Mouse (Mus musculus): ENCODE results near the gene Cpm.
A peak's percentile ranks its signal among the peaks of the same experiment; 100 is the strongest.

Gene Cpm

GRCm38 (mm10) chr10:117619041-117619861 lies 10.0 kb upstream of the Cpm start:
- Histone ChIP-seq H3K36me3 (ENCODE audit: control insufficient read depth, insufficient read depth, low read length, poor library complexity, severe bottlenecking) (no peaks in the 10 kb centered on the region), H3K27me3 (ENCODE audit: control insufficient read depth, insufficient read depth, low read length, poor library complexity, severe bottlenecking) (no peaks in the 10 kb centered on the region)
- DNase-seq (ENCODE audit: low read depth, low spot score) = no peak

GRCm38 (mm10) chr10:117619862-117620179 lies 9.5 kb upstream of the Cpm start:
- H3K36me3 ChIP-seq (ENCODE audit: control insufficient read depth, insufficient read depth, low read length, poor library complexity, severe bottlenecking) = no peaks in the 10 kb centered on the region
- no peak for DNase-seq (ENCODE audit: low read depth, low spot score)
- H3K27me3 ChIP-seq (ENCODE audit: control insufficient read depth, insufficient read depth, low read length, poor library complexity, severe bottlenecking) = no peaks in the 10 kb centered on the region

GRCm38 (mm10) chr10:117620530-117620929 lies 8.8 kb upstream of the Cpm start:
- no peaks in the 10 kb centered on the region for H3K36me3 ChIP-seq (ENCODE audit: control insufficient read depth, insufficient read depth, low read length, poor library complexity, severe bottlenecking)
- DNase-seq (ENCODE audit: low read depth, low spot score) = no peak
- no peaks in the 10 kb centered on the region for H3K27me3 ChIP-seq (ENCODE audit: control insufficient read depth, insufficient read depth, low read length, poor library complexity, severe bottlenecking)

- DNase-seq (ENCODE audit: low read depth, low spot score) = no peak
- no peaks in the 10 kb centered on the region for H3K36me3 ChIP-seq (ENCODE audit: control insufficient read depth, insufficient read depth, low read length, poor library complexity, severe bottlenecking)
- no peaks in the 10 kb centered on the region for H3K27me3 ChIP-seq (ENCODE audit: control insufficient read depth, insufficient read depth, low read length, poor library complexity, severe bottlenecking)
Measured at GRCm38 (mm10) chr10:117620934-117621501, 8.3 kb upstream of the Cpm start.

- no peaks in the 10 kb centered on the region for H3K27me3 ChIP-seq (ENCODE audit: control insufficient read depth, insufficient read depth, low read length, poor library complexity, severe bottlenecking)
- H3K36me3 ChIP-seq (ENCODE audit: control insufficient read depth, insufficient read depth, low read length, poor library complexity, severe bottlenecking) = no peaks in the 10 kb centered on the region
- DNase-seq (ENCODE audit: low read depth, low spot score) = no peak
Measured at GRCm38 (mm10) chr10:117621616-117622533, 7.4 kb upstream of the Cpm start.

GRCm38 (mm10) chr10:117623358-117623757 lies 5.9 kb upstream of the Cpm start:
- H3K36me3 ChIP-seq (ENCODE audit: control insufficient read depth, insufficient read depth, low read length, poor library complexity, severe bottlenecking) = no peaks in the 10 kb centered on the region
- no peaks in the 10 kb centered on the region for H3K27me3 ChIP-seq (ENCODE audit: control insufficient read depth, insufficient read depth, low read length, poor library complexity, severe bottlenecking)
- DNase-seq (ENCODE audit: low read depth, low spot score) = no peak

GRCm38 (mm10) chr10:117624222-117624621 lies 5.1 kb upstream of the Cpm start:
- no peak for DNase-seq (ENCODE audit: low read depth, low spot score)
- H3K27me3 ChIP-seq (ENCODE audit: control insufficient read depth, insufficient read depth, low read length, poor library complexity, severe bottlenecking) = no peaks in the 10 kb centered on the region
- no peaks in the 10 kb centered on the region for H3K36me3 ChIP-seq (ENCODE audit: control insufficient read depth, insufficient read depth, low read length, poor library complexity, severe bottlenecking)

- H3K36me3 ChIP-seq (ENCODE audit: control insufficient read depth, insufficient read depth, low read length, poor library complexity, severe bottlenecking) = no peaks in the 10 kb centered on the region
- H3K27me3 ChIP-seq (ENCODE audit: control insufficient read depth, insufficient read depth, low read length, poor library complexity, severe bottlenecking) = no peaks in the 10 kb centered on the region
- no peak for DNase-seq (ENCODE audit: low read depth, low spot score)
Measured at GRCm38 (mm10) chr10:117624655-117625497, 4.4 kb upstream of the Cpm start.

GRCm38 (mm10) chr10:117625500-117626296 lies 3.6 kb upstream of the Cpm start:
- Histone ChIP-seq H3K36me3 (ENCODE audit: control insufficient read depth, insufficient read depth, low read length, poor library complexity, severe bottlenecking) (no peaks in the 10 kb centered on the region), H3K27me3 (ENCODE audit: control insufficient read depth, insufficient read depth, low read length, poor library complexity, severe bottlenecking) (no peaks in the 10 kb centered on the region)
- peak; percentile 86 for DNase-seq (ENCODE audit: low read depth, low spot score)

- Histone ChIP-seq H3K36me3 (ENCODE audit: control insufficient read depth, insufficient read depth, low read length, poor library complexity, severe bottlenecking) (no peaks in the 10 kb centered on the region), H3K27me3 (ENCODE audit: control insufficient read depth, insufficient read depth, low read length, poor library complexity, severe bottlenecking) (no peaks in the 10 kb centered on the region)
- no peak for DNase-seq (ENCODE audit: low read depth, low spot score)
Measured at GRCm38 (mm10) chr10:117626297-117626613, 3.0 kb upstream of the Cpm start.

GRCm38 (mm10) chr10:117626840-117627615 lies 2.3 kb upstream of the Cpm start:
- no peaks in the 10 kb centered on the region for H3K36me3 ChIP-seq (ENCODE audit: control insufficient read depth, insufficient read depth, low read length, poor library complexity, severe bottlenecking)

GRCm38 (mm10) chr10:117627616-117627930 lies 1.7 kb upstream of the Cpm start:
- H3K36me3 ChIP-seq (ENCODE audit: control insufficient read depth, insufficient read depth, low read length, poor library complexity, severe bottlenecking) = no peaks in the 10 kb centered on the region
- no peaks in the 10 kb centered on the region for H3K27me3 ChIP-seq (ENCODE audit: control insufficient read depth, insufficient read depth, low read length, poor library complexity, severe bottlenecking)
- peak; percentile 64 for DNase-seq (ENCODE audit: low read depth, low spot score)

More at GRCm38 (mm10) chr10:117626840-117627615, 2.3 kb upstream of the Cpm start:
- no peaks in the 10 kb centered on the region for H3K27me3 ChIP-seq (ENCODE audit: control insufficient read depth, insufficient read depth, low read length, poor library complexity, severe bottlenecking)
- DNase-seq (ENCODE audit: low read depth, low spot score) = no peak

- H3K27me3 ChIP-seq (ENCODE audit: control insufficient read depth, insufficient read depth, low read length, poor library complexity, severe bottlenecking) = no peaks in the 10 kb centered on the region
- H3K36me3 ChIP-seq (ENCODE audit: control insufficient read depth, insufficient read depth, low read length, poor library complexity, severe bottlenecking) = no peaks in the 10 kb centered on the region
Measured at GRCm38 (mm10) chr10:117627949-117628348, 1.4 kb upstream of the Cpm start.

More at GRCm38 (mm10) chr10:117627949-117628348, 1.4 kb upstream of the Cpm start:
- no peak for DNase-seq (ENCODE audit: low read depth, low spot score)

All from splenic B cell, adult 2 months (primary cell).